Mouse (Mus musculus): ENCODE measurements at regions not wholly inside any gene's neighbourhood (a gene's known extent, or its start where the extent isn't known, plus 50 kb on each side); places are given as distances from the start of the nearest gene placed in this dataset.

DNA sequence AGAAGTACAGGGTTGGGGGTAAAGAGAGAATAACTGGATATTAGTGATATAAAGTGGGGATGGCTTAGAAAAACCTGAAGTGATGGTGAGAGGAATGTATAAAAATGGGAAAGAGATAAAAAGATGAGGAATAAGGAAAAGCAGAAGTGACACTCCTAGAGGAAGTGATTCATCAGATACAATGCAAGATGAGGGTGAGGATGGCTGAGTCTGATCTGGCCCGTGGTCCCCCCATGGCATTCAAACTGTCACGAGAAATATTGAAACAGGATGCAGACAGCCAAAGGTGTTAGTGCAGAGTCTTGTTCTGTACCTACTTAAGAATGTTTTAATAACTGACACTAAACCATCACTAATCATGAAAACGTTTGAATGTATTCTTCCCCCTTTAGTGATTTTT, 56.2 kb upstream of the Kitl start:
- Histone ChIP-seq H3K4me1 (ENCODE audit: control insufficient read depth, insufficient read depth, low read length) (no peaks in the 10 kb centered on the region), H3K4me3 (ENCODE audit: low read length) (no peak overlapping the region), H3K9ac (ENCODE audit: low read length) (no peak overlapping the region), H3K27me3 (ENCODE audit: control insufficient read depth, insufficient read depth, low read length) (no peaks in the 10 kb centered on the region), H3K9me3 (replicated peaks; ENCODE audit: control insufficient read depth, low read length) (no peaks in the 10 kb centered on the region), H3K36me3 (ENCODE audit: control insufficient read depth, insufficient read depth) (no peaks in the 10 kb centered on the region), H3K27ac (ENCODE audit: low read length) (no peak overlapping the region), H3K4me2 (ENCODE audit: low read depth, low read length) (no peak overlapping the region)
- WGBS: 58% methylated on average over 3 of the region's 3 CpGs
- ATAC-seq (replicated peaks; ENCODE audit: extremely low read depth, insufficient read depth, low FRiP score): no peak

DNA sequence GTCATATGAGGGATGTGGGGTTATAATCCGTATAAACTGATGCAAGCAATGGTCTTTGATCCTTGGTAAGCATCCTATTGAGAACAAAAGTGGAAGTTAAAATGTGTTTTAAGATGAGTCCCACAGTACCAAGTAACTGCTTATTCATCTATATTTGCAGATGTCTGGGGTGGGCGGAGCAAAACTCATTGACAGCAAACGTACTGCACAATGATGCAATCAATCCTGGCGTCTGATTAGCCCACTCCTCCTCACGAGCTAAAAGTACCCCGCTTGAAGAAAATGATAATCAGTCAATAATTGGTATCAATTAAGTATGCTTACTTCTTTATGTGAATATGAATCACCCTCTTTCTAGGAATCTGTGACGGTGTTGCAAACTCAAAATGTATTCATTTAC, 62.9 kb upstream of the Kitl start:
- Histone ChIP-seq H3K9me3 (replicated peaks; ENCODE audit: control insufficient read depth, low read length) (no peaks in the 10 kb centered on the region), H3K4me1 (ENCODE audit: control insufficient read depth, insufficient read depth, low read length) (no peaks in the 10 kb centered on the region), H3K27ac (ENCODE audit: low read length) (no peak overlapping the region), H3K9ac (ENCODE audit: low read length) (no peak overlapping the region), H3K4me2 (ENCODE audit: low read depth, low read length) (no peak overlapping the region), H3K36me3 (ENCODE audit: control insufficient read depth, insufficient read depth) (no peaks in the 10 kb centered on the region), H3K27me3 (ENCODE audit: control insufficient read depth, insufficient read depth, low read length) (no peaks in the 10 kb centered on the region), H3K4me3 (ENCODE audit: low read length) (no peak overlapping the region)
- ATAC-seq (replicated peaks; ENCODE audit: extremely low read depth, insufficient read depth, low FRiP score): no peak
- WGBS: 79% methylated on average over 7 of the region's 7 CpGs

GRCm38 (mm10) chr10:99951718-99952117, 63.7 kb upstream of the Kitl start:
- Histone ChIP-seq H3K36me3 (ENCODE audit: control insufficient read depth, insufficient read depth) (no peaks in the 10 kb centered on the region), H3K4me1 (ENCODE audit: control insufficient read depth, insufficient read depth, low read length) (no peaks in the 10 kb centered on the region), H3K4me3 (ENCODE audit: low read length) (no peak overlapping the region), H3K27me3 (ENCODE audit: control insufficient read depth, insufficient read depth, low read length) (no peaks in the 10 kb centered on the region), H3K27ac (ENCODE audit: low read length) (no peak overlapping the region), H3K4me2 (ENCODE audit: low read depth, low read length) (no peak overlapping the region), H3K9ac (ENCODE audit: low read length) (no peak overlapping the region), H3K9me3 (replicated peaks; ENCODE audit: control insufficient read depth, low read length) (no peaks in the 10 kb centered on the region)
- no peak for ATAC-seq (replicated peaks; ENCODE audit: extremely low read depth, insufficient read depth, low FRiP score)
- 59% methylated on average over 4 of the region's 4 CpGs for whole genome bisulfite sequencing

DNA sequence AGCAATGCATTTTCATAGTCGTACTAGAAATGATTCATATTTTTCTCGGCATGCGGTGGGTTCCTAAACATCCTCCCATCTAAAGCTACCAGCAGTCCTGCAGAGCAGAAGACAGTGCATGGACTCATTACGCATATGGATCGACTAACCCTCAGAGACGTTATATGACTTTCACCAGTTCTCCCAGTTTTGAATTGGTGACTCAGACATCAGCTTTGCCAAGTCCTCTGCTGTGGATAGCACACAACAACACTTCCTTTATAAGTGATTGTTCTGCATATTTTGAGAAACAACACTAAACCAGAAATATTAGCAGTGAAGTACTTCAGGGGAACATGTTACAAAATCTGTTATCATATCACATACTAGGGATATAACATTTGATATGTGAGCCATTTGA, 64.1 kb upstream of the Kitl start:
- no peak overlapping the region for H3K4me3 ChIP-seq (ENCODE audit: low read length)
- H3K27ac ChIP-seq (ENCODE audit: low read length): no peak overlapping the region
- no peaks in the 10 kb centered on the region for H3K4me1 ChIP-seq (ENCODE audit: control insufficient read depth, insufficient read depth, low read length)
- 78% methylated on average over 6 of the region's 6 CpGs for WGBS
- H3K27me3 ChIP-seq (ENCODE audit: control insufficient read depth, insufficient read depth, low read length): no peaks in the 10 kb centered on the region
- H3K9me3 ChIP-seq (replicated peaks; ENCODE audit: control insufficient read depth, low read length): no peaks in the 10 kb centered on the region
- no peak overlapping the region for H3K9ac ChIP-seq (ENCODE audit: low read length)
- no peak overlapping the region for H3K4me2 ChIP-seq (ENCODE audit: low read depth, low read length)
- no peaks in the 10 kb centered on the region for H3K36me3 ChIP-seq (ENCODE audit: control insufficient read depth, insufficient read depth)
- ATAC-seq (replicated peaks; ENCODE audit: extremely low read depth, insufficient read depth, low FRiP score): no peak

- no peak overlapping the region for H3K4me3 ChIP-seq (ENCODE audit: low read length)
- no peaks in the 10 kb centered on the region for H3K27me3 ChIP-seq (ENCODE audit: control insufficient read depth, insufficient read depth, low read length)
- H3K4me1 ChIP-seq (ENCODE audit: control insufficient read depth, insufficient read depth, low read length): no peaks in the 10 kb centered on the region
- no peak overlapping the region for H3K27ac ChIP-seq (ENCODE audit: low read length)
- no peak overlapping the region for H3K9ac ChIP-seq (ENCODE audit: low read length)
- H3K9me3 ChIP-seq (replicated peaks; ENCODE audit: control insufficient read depth, low read length): no peaks in the 10 kb centered on the region
- WGBS: 73% methylated on average over 3 of the region's 3 CpGs
- no peak overlapping the region for H3K4me2 ChIP-seq (ENCODE audit: low read depth, low read length)
- H3K36me3 ChIP-seq (ENCODE audit: control insufficient read depth, insufficient read depth): no peaks in the 10 kb centered on the region
- no peak for ATAC-seq (replicated peaks; ENCODE audit: extremely low read depth, insufficient read depth, low FRiP score)
Measured at GRCm38 (mm10) chr10:99948740-99949139, 66.7 kb upstream of the Kitl start.

- Histone ChIP-seq H3K4me2 (ENCODE audit: low read depth, low read length) (no peak overlapping the region), H3K4me3 (ENCODE audit: low read length) (no peak overlapping the region), H3K27me3 (ENCODE audit: control insufficient read depth, insufficient read depth, low read length) (no peaks in the 10 kb centered on the region), H3K27ac (ENCODE audit: low read length) (no peak overlapping the region), H3K4me1 (ENCODE audit: control insufficient read depth, insufficient read depth, low read length) (no peaks in the 10 kb centered on the region), H3K36me3 (ENCODE audit: control insufficient read depth, insufficient read depth) (no peaks in the 10 kb centered on the region), H3K9me3 (replicated peaks; ENCODE audit: control insufficient read depth, low read length) (no peaks in the 10 kb centered on the region), H3K9ac (ENCODE audit: low read length) (no peak overlapping the region)
- no peak for ATAC-seq (replicated peaks; ENCODE audit: extremely low read depth, insufficient read depth, low FRiP score)
- WGBS: 61% methylated on average over 3 of the region's 3 CpGs
Measured at GRCm38 (mm10) chr10:99945418-99945817, 70.0 kb upstream of the Kitl start.

GRCm38 (mm10) chr10:99941665-99942064, 73.8 kb upstream of the Kitl start:
- Histone ChIP-seq H3K36me3 (ENCODE audit: control insufficient read depth, insufficient read depth) (no peaks in the 10 kb centered on the region), H3K9ac (ENCODE audit: low read length) (no peak overlapping the region), H3K4me3 (ENCODE audit: low read length) (no peak overlapping the region), H3K9me3 (replicated peaks; ENCODE audit: control insufficient read depth, low read length) (no peaks in the 10 kb centered on the region), H3K4me1 (ENCODE audit: control insufficient read depth, insufficient read depth, low read length) (no peaks in the 10 kb centered on the region), H3K4me2 (ENCODE audit: low read depth, low read length) (no peak overlapping the region), H3K27ac (ENCODE audit: low read length) (no peak overlapping the region), H3K27me3 (ENCODE audit: control insufficient read depth, insufficient read depth, low read length) (no peaks in the 10 kb centered on the region)
- 68% methylated on average over 11 of the region's 11 CpGs for WGBS
- ATAC-seq (replicated peaks; ENCODE audit: extremely low read depth, insufficient read depth, low FRiP score): no peak

GRCm38 (mm10) chr10:99938901-99939300, 76.5 kb upstream of the Kitl start:
- Histone ChIP-seq H3K9ac (ENCODE audit: low read length) (no peak overlapping the region), H3K9me3 (replicated peaks; ENCODE audit: control insufficient read depth, low read length) (no peaks in the 10 kb centered on the region), H3K4me3 (ENCODE audit: low read length) (no peak overlapping the region), H3K4me2 (ENCODE audit: low read depth, low read length) (no peak overlapping the region), H3K36me3 (ENCODE audit: control insufficient read depth, insufficient read depth) (no peaks in the 10 kb centered on the region), H3K27ac (ENCODE audit: low read length) (no peak overlapping the region), H3K27me3 (ENCODE audit: control insufficient read depth, insufficient read depth, low read length) (no peaks in the 10 kb centered on the region), H3K4me1 (ENCODE audit: control insufficient read depth, insufficient read depth, low read length) (no peaks in the 10 kb centered on the region)
- ATAC-seq (replicated peaks; ENCODE audit: extremely low read depth, insufficient read depth, low FRiP score): no peak
- WGBS: 87% methylated on average over 6 of the region's 6 CpGs

DNA sequence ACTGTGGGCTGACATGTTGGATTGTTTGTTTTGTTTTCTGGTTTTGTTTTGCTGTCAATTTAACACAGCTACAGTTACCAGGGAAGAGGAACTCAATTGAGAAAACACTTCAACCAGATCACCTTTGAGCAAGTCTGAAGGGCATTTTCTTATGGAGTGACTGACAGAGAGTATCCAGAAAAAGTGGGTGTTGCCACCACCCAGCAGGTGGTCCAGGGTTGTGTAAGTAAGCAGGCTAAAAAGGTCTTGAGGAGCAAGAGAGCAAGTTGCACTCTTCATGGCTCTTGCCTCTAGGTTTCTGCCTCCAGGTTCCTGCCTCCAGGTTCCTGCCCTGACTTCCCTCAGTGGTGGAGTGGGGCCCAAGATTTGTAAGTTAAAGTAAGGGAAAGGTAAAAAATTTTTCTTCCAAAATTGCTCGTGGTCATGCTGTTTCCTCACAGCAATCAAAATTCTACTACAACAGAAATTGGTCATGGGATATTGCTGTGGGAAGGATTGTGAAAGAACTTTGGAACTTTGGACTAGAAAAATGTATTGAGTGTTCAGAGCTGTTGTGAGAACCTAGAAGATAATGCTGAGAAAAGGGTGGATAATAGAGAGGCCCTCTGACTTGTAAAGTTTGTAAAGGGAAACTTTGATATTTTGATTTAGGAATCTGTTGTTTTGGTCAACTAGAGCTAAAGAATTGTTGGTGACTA, 77.4 kb upstream of the Kitl start:
- Histone ChIP-seq H3K4me2 (ENCODE audit: low read depth, low read length) (no peak overlapping the region), H3K4me1 (ENCODE audit: control insufficient read depth, insufficient read depth, low read length) (no peaks in the 10 kb centered on the region), H3K9ac (ENCODE audit: low read length) (no peak overlapping the region), H3K27me3 (ENCODE audit: control insufficient read depth, insufficient read depth, low read length) (no peaks in the 10 kb centered on the region), H3K9me3 (replicated peaks; ENCODE audit: control insufficient read depth, low read length) (no peaks in the 10 kb centered on the region), H3K4me3 (ENCODE audit: low read length) (no peak overlapping the region), H3K36me3 (ENCODE audit: control insufficient read depth, insufficient read depth) (no peaks in the 10 kb centered on the region), H3K27ac (ENCODE audit: low read length) (no peak overlapping the region)
- no peak for ATAC-seq (replicated peaks; ENCODE audit: extremely low read depth, insufficient read depth, low FRiP score)
- 84% methylated on average over 1 of the region's 1 CpGs for WGBS

Measured in heart, embryonic 16.5 days (tissue).